Mouse (Mus musculus): ENCODE results near the gene Ncor2. TPM values are rescaled to one million over a fixed set of nuclear protein-coding genes. Genes with fewer than 3 reads are reported as not detected.

Gene Ncor2
- total RNA-seq, 2 experiments from 2014 or later, result 118 to 134 TPM

GRCm38 (mm10) chr5:125102907-125103306 lies 76.1 kb downstream of the Ncor2 start:
- no peak for DNase-seq (ENCODE audit: low spot score)

GRCm38 (mm10) chr5:125102352-125102751 lies 76.7 kb downstream of the Ncor2 start:
- no peak for DNase-seq (ENCODE audit: low spot score)

- DNase-seq (ENCODE audit: low spot score), result no peak
Measured at GRCm38 (mm10) chr5:125099785-125100350, 79.2 kb downstream of the Ncor2 start.

- DNase-seq (ENCODE audit: low spot score), result no peak
Measured at GRCm38 (mm10) chr5:125098692-125099091, 80.3 kb downstream of the Ncor2 start.

GRCm38 (mm10) chr5:125096368-125096767 lies 82.7 kb downstream of the Ncor2 start:
- no peak for DNase-seq (ENCODE audit: low spot score)

DNA sequence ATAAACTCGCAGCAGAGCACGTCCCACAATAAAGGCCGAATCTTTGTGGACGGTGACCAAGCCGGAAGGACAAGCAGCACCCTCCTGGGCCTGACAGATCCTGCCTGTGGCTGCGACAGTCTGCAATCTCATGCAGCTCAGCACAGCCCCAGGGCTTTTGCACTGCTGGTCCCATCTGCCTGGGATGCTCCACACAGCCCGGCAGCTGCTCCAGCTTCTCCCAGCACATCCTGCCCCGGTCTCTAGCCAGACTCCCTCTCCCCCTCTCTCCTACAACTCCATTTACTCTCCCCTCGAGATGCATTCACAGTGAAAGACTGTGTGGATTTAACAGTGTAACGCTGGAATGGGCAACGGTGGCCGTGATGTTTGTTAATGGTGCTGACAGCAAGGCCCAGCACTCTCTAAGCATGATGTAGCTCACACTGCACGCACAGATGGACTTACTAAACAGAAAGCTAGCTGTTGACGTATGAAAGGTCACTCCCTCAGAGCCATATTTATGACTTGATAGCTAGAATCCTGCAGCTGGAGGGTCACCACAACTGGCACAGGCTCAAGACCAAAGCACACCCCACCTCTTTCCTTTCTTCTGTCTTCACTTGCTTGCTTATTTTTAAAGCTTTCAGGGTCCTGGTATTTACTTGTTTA lies 83.4 kb downstream of the Ncor2 start:
- no peak for DNase-seq (ENCODE audit: low spot score)

- no peak for DNase-seq (ENCODE audit: low spot score)
Measured at GRCm38 (mm10) chr5:125093795-125094194, 85.2 kb downstream of the Ncor2 start.

DNA sequence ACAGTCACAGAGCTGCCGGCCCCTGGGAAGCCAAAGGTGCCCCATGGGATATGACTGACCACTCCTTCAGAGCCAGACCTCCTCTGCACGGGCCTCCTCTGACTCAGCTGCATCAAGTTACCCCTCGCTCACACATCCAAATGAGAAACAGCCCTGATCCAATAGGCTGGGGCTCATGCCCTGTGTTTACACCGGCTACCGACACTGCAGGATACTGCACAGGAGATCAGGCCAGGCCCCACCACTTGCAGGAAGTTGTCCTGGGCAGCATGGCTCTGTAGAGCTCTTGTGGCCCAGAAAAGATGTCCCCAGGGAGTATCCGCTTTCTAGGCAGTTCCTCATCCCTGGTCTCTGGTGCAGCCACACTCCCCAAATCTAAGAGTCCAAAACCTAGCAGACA lies 90.9 kb downstream of the Ncor2 start:
- peak; percentile 32 for DNase-seq (ENCODE audit: low spot score)

GRCm38 (mm10) chr5:125085097-125085617 lies 93.9 kb downstream of the Ncor2 start:
- no peak for DNase-seq (ENCODE audit: low spot score)

- DNase-seq (ENCODE audit: low spot score), result no peak
Measured at GRCm38 (mm10) chr5:125083674-125084073, 95.3 kb downstream of the Ncor2 start.

GRCm38 (mm10) chr5:125081318-125082101 lies 97.5 kb downstream of the Ncor2 start:
- peak; percentile 90 for DNase-seq (ENCODE audit: low spot score)

DNA sequence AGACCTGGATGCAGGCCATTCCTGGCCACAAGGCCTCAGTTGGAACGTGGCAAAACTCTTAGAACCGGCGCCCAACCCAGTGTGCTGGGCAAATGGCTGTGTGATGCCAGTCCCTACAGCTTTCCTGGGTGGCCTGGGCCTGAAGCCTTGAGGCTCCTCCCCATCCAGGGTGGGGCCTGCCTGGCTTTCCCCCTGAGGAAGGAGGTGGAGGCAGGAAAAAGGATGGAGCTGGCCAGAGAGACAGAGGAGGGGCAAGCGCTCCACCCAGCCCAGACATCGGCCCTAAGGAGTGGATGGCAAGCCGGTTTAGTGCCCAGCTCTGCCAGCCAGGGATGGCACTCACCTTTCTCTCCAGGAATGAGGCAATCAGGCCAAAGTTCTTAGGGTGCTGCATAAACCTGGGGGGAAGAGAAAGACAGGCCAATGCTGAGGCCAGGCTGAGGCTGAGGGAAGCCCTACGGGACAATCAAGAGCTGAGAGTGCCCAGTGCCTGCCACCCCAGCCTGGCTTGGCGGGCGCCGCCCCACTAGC lies 98.2 kb downstream of the Ncor2 start:
- DNase-seq (ENCODE audit: low spot score), result peak; percentile 63

GRCm38 (mm10) chr5:125080352-125080751 lies 98.7 kb downstream of the Ncor2 start:
- DNase-seq (ENCODE audit: low spot score), result no peak

DNA sequence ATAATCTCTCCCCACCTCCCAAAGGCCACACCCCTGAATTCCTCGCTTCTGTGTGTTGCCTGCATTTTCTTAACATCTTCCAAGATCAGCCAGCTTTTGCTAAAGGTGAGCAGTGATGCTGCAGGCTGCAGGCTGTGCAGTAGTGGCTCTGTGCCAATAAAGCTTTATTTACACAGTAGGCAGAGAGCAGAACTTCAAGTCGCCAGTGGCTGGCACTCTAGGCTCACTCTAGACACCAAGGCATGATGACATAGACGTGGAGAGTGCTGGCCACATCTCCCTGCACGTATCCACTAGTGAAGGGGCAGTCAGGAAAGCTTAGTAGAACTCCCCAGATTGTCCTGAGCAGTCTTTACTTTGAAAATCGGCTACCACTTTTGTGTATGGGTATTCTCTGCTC lies 100.8 kb downstream of the Ncor2 start:
- DNase-seq (ENCODE audit: low spot score), result no peak

GRCm38 (mm10) chr5:125076183-125076582 lies 102.8 kb downstream of the Ncor2 start:
- no peak for DNase-seq (ENCODE audit: low spot score)

DNA sequence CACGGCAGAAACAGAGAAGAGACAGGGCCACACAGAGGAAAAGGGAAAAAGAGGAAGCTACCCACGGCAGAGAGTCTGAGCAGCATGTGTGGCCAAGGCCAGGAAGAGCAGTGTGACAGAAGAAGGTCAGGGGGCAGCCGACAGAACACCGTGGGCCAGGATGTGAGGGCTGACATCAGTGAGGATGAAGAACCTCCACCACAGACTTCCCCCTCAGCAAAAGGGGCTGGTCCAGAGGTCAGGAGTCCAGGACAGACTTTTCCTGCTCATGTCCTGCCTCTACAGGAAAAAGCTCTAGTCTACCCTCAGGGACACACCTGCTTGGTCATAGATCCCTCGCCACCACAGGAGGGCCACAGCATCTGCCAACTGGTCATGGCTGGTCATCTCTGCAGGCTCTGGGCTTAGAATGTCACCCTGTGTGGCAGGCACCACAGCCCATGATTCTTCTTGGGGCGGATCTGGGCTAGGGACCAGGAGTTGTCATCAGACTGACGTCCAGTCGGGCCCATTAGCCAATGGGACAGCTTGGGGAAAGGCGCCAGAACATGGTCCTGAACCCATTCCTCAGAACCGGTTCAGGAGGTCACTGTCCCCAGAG lies 104.3 kb downstream of the Ncor2 start:
- DNase-seq (ENCODE audit: low spot score), result peak; percentile 59

- no peak for DNase-seq (ENCODE audit: low spot score)
Measured at GRCm38 (mm10) chr5:125073896-125074295, 105.1 kb downstream of the Ncor2 start.

GRCm38 (mm10) chr5:125073335-125073734 lies 105.7 kb downstream of the Ncor2 start:
- no peak for DNase-seq (ENCODE audit: low spot score)

- no peak for DNase-seq (ENCODE audit: low spot score)
Measured at GRCm38 (mm10) chr5:125072425-125072824, 106.6 kb downstream of the Ncor2 start.

- no peak for DNase-seq (ENCODE audit: low spot score)
Measured at GRCm38 (mm10) chr5:125071919-125072318, 107.1 kb downstream of the Ncor2 start.

DNA sequence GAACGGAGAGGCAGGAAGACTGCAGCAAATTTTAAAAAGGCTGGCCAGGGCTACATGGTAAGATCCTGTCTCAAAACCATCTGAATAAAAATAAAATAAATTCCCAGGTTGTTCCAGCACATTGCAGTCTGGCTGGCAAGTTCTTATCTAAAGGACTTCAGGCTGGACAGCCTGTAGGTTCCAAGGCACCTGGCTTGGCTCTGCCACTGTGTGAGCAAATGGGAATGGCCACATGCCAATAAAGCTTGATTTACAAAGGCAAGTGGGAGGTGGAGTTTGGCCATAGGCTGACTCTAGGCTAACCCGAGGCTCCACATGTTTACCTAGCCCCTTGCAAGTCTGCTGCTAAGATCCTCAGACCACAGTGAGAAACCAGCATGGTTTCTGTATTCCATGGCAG lies 108.6 kb downstream of the Ncor2 start:
- no peak for DNase-seq (ENCODE audit: low spot score)

GRCm38 (mm10) chr5:125069916-125070315 lies 109.1 kb downstream of the Ncor2 start:
- DNase-seq (ENCODE audit: low spot score), result no peak

Data from gastrocnemius, adult 18-20 months (tissue).